Mouse (Mus musculus): ENCODE data around the gene Zfpm1. TPM values are rescaled to one million over a fixed set of nuclear protein-coding genes. Genes with fewer than 3 reads are reported as not detected.

Zfpm1 gene
- polyA plus RNA-seq, 1 experiment from 2014 or later: 2.7 TPM

GRCm38 (mm10) chr8:122268861-122269260 is 13.1 kb upstream of the Zfpm1 start:
- H3K27me3 ChIP-seq (ENCODE audit: control insufficient read depth, insufficient read depth, low read length): peaks cover 4% of the 10 kb centered on the region; the same call in 1 of the 2 replicates
- peak overlapping the region; percentile 39 for H3K4me3 ChIP-seq (ENCODE audit: low read length)
- no peaks in the 10 kb centered on the region; the same call in 1 of the 2 replicates for H3K4me1 ChIP-seq (ENCODE audit: control insufficient read depth, insufficient read depth, low read length)
- peak overlapping the region; percentile 37 for H3K9ac ChIP-seq (ENCODE audit: low read depth, low read length)
- ATAC-seq (ENCODE audit: low FRiP score, low TSS enrichment): no peak
- WGBS: 61% methylated on average over 24 of the region's 24 CpGs
- no peak overlapping the region for H3K27ac ChIP-seq (ENCODE audit: low read depth, low read length)
- peak overlapping the region; percentile 55 for H3K4me2 ChIP-seq (replicated peaks; ENCODE audit: low read depth, low read length)
- H3K36me3 ChIP-seq (ENCODE audit: control insufficient read depth, insufficient read depth, low read length): no peaks in the 10 kb centered on the region
- no peaks in the 10 kb centered on the region for H3K9me3 ChIP-seq (ENCODE audit: control insufficient read depth, low read length)

- Histone ChIP-seq H3K27me3 (ENCODE audit: control insufficient read depth, insufficient read depth, low read length) (peaks cover 4% of the 10 kb centered on the region; the same call in 1 of the 2 replicates), H3K9me3 (ENCODE audit: control insufficient read depth, low read length) (no peaks in the 10 kb centered on the region), H3K9ac (ENCODE audit: low read depth, low read length) (peak overlapping the region; percentile 37), H3K4me2 (replicated peaks; ENCODE audit: low read depth, low read length) (peak overlapping the region; percentile 55), H3K4me1 (ENCODE audit: control insufficient read depth, insufficient read depth, low read length) (no peaks in the 10 kb centered on the region; the same call in 1 of the 2 replicates), H3K36me3 (ENCODE audit: control insufficient read depth, insufficient read depth, low read length) (no peaks in the 10 kb centered on the region), H3K27ac (ENCODE audit: low read depth, low read length) (no peak overlapping the region), H3K4me3 (ENCODE audit: low read length) (peak overlapping the region; percentile 39)
- peak; percentile 53; the same call in 1 of the 2 replicates for ATAC-seq (ENCODE audit: low FRiP score, low TSS enrichment)
- 8% methylated on average over 21 of the region's 21 CpGs for WGBS
Measured at GRCm38 (mm10) chr8:122269404-122269803, 12.5 kb upstream of the Zfpm1 start.

GRCm38 (mm10) chr8:122270555-122270954 is 11.4 kb upstream of the Zfpm1 start:
- Histone ChIP-seq H3K27ac (ENCODE audit: low read depth, low read length) (no peak overlapping the region), H3K27me3 (ENCODE audit: control insufficient read depth, insufficient read depth, low read length) (peaks cover 4% of the 10 kb centered on the region; the same call in 1 of the 2 replicates), H3K9me3 (ENCODE audit: control insufficient read depth, low read length) (no peaks in the 10 kb centered on the region), H3K4me1 (ENCODE audit: control insufficient read depth, insufficient read depth, low read length) (no peaks in the 10 kb centered on the region; the same call in 1 of the 2 replicates), H3K36me3 (ENCODE audit: control insufficient read depth, insufficient read depth, low read length) (no peaks in the 10 kb centered on the region), H3K4me2 (replicated peaks; ENCODE audit: low read depth, low read length) (no peak overlapping the region), H3K4me3 (ENCODE audit: low read length) (no peak overlapping the region), H3K9ac (ENCODE audit: low read depth, low read length) (no peak overlapping the region)
- 84% methylated on average over 7 of the region's 7 CpGs for WGBS
- ATAC-seq (ENCODE audit: low FRiP score, low TSS enrichment): no peak

- WGBS: 3% methylated on average over 5 of the region's 5 CpGs
- peaks cover 4% of the 10 kb centered on the region; the same call in 1 of the 2 replicates for H3K27me3 ChIP-seq (ENCODE audit: control insufficient read depth, insufficient read depth, low read length)
- peaks cover 6% of the 10 kb centered on the region for H3K4me1 ChIP-seq (ENCODE audit: control insufficient read depth, insufficient read depth, low read length)
- H3K4me3 ChIP-seq (ENCODE audit: low read length): no peak overlapping the region
- H3K9ac ChIP-seq (ENCODE audit: low read depth, low read length): no peak overlapping the region
- peak; percentile 66 for ATAC-seq (ENCODE audit: low FRiP score, low TSS enrichment)
- H3K27ac ChIP-seq (ENCODE audit: low read depth, low read length): no peak overlapping the region
- no peaks in the 10 kb centered on the region for H3K36me3 ChIP-seq (ENCODE audit: control insufficient read depth, insufficient read depth, low read length)
- no peak overlapping the region for H3K4me2 ChIP-seq (replicated peaks; ENCODE audit: low read depth, low read length)
- no peaks in the 10 kb centered on the region for H3K9me3 ChIP-seq (ENCODE audit: control insufficient read depth, low read length)
Measured at GRCm38 (mm10) chr8:122273152-122273551, 8.8 kb upstream of the Zfpm1 start.

- H3K4me2 ChIP-seq (replicated peaks; ENCODE audit: low read depth, low read length): no peak overlapping the region
- 51% methylated on average over 7 of the region's 7 CpGs for WGBS
- ATAC-seq (ENCODE audit: low FRiP score, low TSS enrichment): no peak
Measured at GRCm38 (mm10) chr8:122273826-122274225, 8.1 kb upstream of the Zfpm1 start.

GRCm38 (mm10) chr8:122274651-122275391 is 7.1 kb upstream of the Zfpm1 start:
- Histone ChIP-seq H3K4me1 (ENCODE audit: control insufficient read depth, insufficient read depth, low read length) (peaks cover 6% of the 10 kb centered on the region), H3K9ac (ENCODE audit: low read depth, low read length) (no peak overlapping the region), H3K27ac (ENCODE audit: low read depth, low read length) (no peak overlapping the region), H3K4me3 (ENCODE audit: low read length) (no peak overlapping the region), H3K9me3 (ENCODE audit: control insufficient read depth, low read length) (no peaks in the 10 kb centered on the region), H3K4me2 (replicated peaks; ENCODE audit: low read depth, low read length) (no peak overlapping the region), H3K27me3 (ENCODE audit: control insufficient read depth, insufficient read depth, low read length) (peaks cover 4% of the 10 kb centered on the region; the same call in 1 of the 2 replicates), H3K36me3 (ENCODE audit: control insufficient read depth, insufficient read depth, low read length) (no peaks in the 10 kb centered on the region)
- ATAC-seq (ENCODE audit: low FRiP score, low TSS enrichment): no peak
- 77% methylated on average over 11 of the region's 11 CpGs for WGBS

More at GRCm38 (mm10) chr8:122273826-122274225, 8.1 kb upstream of the Zfpm1 start:
- Histone ChIP-seq H3K4me3 (ENCODE audit: low read length) (no peak overlapping the region), H3K27ac (ENCODE audit: low read depth, low read length) (no peak overlapping the region), H3K9me3 (ENCODE audit: control insufficient read depth, low read length) (no peaks in the 10 kb centered on the region), H3K36me3 (ENCODE audit: control insufficient read depth, insufficient read depth, low read length) (no peaks in the 10 kb centered on the region), H3K4me1 (ENCODE audit: control insufficient read depth, insufficient read depth, low read length) (peaks cover 6% of the 10 kb centered on the region), H3K27me3 (ENCODE audit: control insufficient read depth, insufficient read depth, low read length) (peaks cover 4% of the 10 kb centered on the region; the same call in 1 of the 2 replicates), H3K9ac (ENCODE audit: low read depth, low read length) (no peak overlapping the region)

GRCm38 (mm10) chr8:122276308-122276707 is 5.6 kb upstream of the Zfpm1 start:
- Histone ChIP-seq H3K36me3 (ENCODE audit: control insufficient read depth, insufficient read depth, low read length) (no peaks in the 10 kb centered on the region), H3K27me3 (ENCODE audit: control insufficient read depth, insufficient read depth, low read length) (no peaks in the 10 kb centered on the region), H3K4me3 (ENCODE audit: low read length) (no peak overlapping the region), H3K9ac (ENCODE audit: low read depth, low read length) (no peak overlapping the region), H3K4me2 (replicated peaks; ENCODE audit: low read depth, low read length) (no peak overlapping the region), H3K9me3 (ENCODE audit: control insufficient read depth, low read length) (no peaks in the 10 kb centered on the region), H3K4me1 (ENCODE audit: control insufficient read depth, insufficient read depth, low read length) (peaks cover 18% of the 10 kb centered on the region), H3K27ac (ENCODE audit: low read depth, low read length) (no peak overlapping the region)
- no peak for ATAC-seq (ENCODE audit: low FRiP score, low TSS enrichment)
- 88% methylated on average over 5 of the region's 5 CpGs for whole genome bisulfite sequencing

GRCm38 (mm10) chr8:122277204-122277995 is 4.5 kb upstream of the Zfpm1 start:
- Histone ChIP-seq H3K4me3 (ENCODE audit: low read length) (no peak overlapping the region), H3K4me2 (replicated peaks; ENCODE audit: low read depth, low read length) (no peak overlapping the region), H3K36me3 (ENCODE audit: control insufficient read depth, insufficient read depth, low read length) (no peaks in the 10 kb centered on the region), H3K9me3 (ENCODE audit: control insufficient read depth, low read length) (no peaks in the 10 kb centered on the region), H3K27me3 (ENCODE audit: control insufficient read depth, insufficient read depth, low read length) (no peaks in the 10 kb centered on the region), H3K9ac (ENCODE audit: low read depth, low read length) (no peak overlapping the region), H3K27ac (ENCODE audit: low read depth, low read length) (no peak overlapping the region), H3K4me1 (ENCODE audit: control insufficient read depth, insufficient read depth, low read length) (peaks cover 18% of the 10 kb centered on the region)
- 67% methylated on average over 18 of the region's 18 CpGs for WGBS
- ATAC-seq (ENCODE audit: low FRiP score, low TSS enrichment): no peak

- ATAC-seq (ENCODE audit: low FRiP score, low TSS enrichment): no peak
- Histone ChIP-seq H3K4me1 (ENCODE audit: control insufficient read depth, insufficient read depth, low read length) (peaks cover 36% of the 10 kb centered on the region), H3K9me3 (ENCODE audit: control insufficient read depth, low read length) (no peaks in the 10 kb centered on the region), H3K4me2 (replicated peaks; ENCODE audit: low read depth, low read length) (no peak overlapping the region), H3K27ac (ENCODE audit: low read depth, low read length) (no peak overlapping the region), H3K9ac (ENCODE audit: low read depth, low read length) (no peak overlapping the region), H3K4me3 (ENCODE audit: low read length) (no peak overlapping the region), H3K27me3 (ENCODE audit: control insufficient read depth, insufficient read depth, low read length) (peaks cover 5% of the 10 kb centered on the region; the same call in 1 of the 2 replicates), H3K36me3 (ENCODE audit: control insufficient read depth, insufficient read depth, low read length) (no peaks in the 10 kb centered on the region)
- 61% methylated on average over 4 of the region's 4 CpGs for WGBS
Measured at GRCm38 (mm10) chr8:122280156-122280555, 1.8 kb upstream of the Zfpm1 start.
